Mouse (Mus musculus): ENCODE measurements around the gene Ift27. TPM values are rescaled to one million over a fixed set of nuclear protein-coding genes. Genes with fewer than 3 reads are reported as not detected.

The Ift27 gene
- total and polyA plus RNA-seq, 2 experiments from 2014 or later, result 37.3 to 116 TPM

DNA sequence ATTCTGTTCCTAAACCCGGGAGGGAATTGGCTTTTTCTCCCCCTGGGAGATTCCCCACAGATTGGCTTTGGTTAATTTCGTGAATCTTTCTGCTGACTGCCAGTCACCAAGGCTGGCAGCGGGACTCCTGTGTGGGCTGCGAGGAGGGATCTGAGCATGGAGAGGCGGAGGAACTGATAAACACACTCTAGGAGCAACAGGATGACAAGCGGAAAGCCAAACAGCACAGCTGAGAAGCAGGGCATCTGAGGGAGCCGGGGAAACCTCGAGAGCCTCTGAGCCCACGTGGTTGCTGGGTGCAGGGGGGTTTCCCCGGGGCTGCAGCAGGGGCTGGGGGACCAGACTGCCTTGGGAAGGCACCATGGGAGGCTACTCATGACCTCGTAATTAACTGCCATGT is 4.3 kb downstream of the Ift27 start:
- no peak for TF ChIP-seq CTCF (IDR thresholded peaks at IDR 0.05)
- H3K4me1 ChIP-seq (ENCODE audit: insufficient read depth, low read length), result peaks cover 13% of the 10 kb centered on the region; the same call in 1 of the 2 replicates
- H3K36me3 ChIP-seq (ENCODE audit: insufficient read depth, low read length), result 0 out of 2 replicates have a peak, but pooled peaks cover 3% of the 10 kb centered on the region
- H3K4me2 ChIP-seq (ENCODE audit: low read depth, low read length, poor library complexity, severe bottlenecking), result no peak overlapping the region
- ATAC-seq (ENCODE audit: low FRiP score) (no peak), DNase-seq (ENCODE audit: low spot score) (no peak)
- no peaks in the 10 kb centered on the region for H3K27me3 ChIP-seq (ENCODE audit: insufficient read depth, low read length)
- H3K9ac ChIP-seq (replicated peaks; ENCODE audit: low read length, poor library complexity, severe bottlenecking), result no peak overlapping the region
- H3K27ac ChIP-seq (ENCODE audit: low read depth, low read length), result no peak overlapping the region
- H3K4me3 ChIP-seq (ENCODE audit: low read depth, low read length), result no peak overlapping the region
- WGBS, result 85% methylated on average over 10 of the region's 11 CpGs
- H3K9me3 ChIP-seq (ENCODE audit: low read length), result no peaks in the 10 kb centered on the region

DNA sequence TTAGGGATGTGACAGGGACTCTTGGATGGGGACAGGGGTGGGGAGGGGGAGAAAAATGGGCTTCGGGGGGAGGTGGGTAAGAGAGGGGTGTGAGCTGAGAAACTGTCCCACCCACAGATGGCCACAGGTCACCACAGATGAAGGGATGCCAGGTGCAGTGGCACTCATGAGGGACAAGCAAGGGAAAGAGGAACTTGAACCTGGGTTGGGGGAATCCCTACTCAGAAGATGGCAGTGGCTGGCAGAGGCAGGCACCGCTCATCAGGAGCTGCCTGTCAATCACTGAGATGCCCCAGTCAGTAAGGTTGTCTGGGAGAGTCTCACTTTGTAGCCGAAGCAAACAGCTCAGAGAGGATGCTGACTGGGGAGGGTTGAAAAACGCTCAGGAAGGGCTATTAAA is 8.6 kb downstream of the Ift27 start:
- TF ChIP-seq CTCF (IDR thresholded peaks at IDR 0.05), result no peak
- no peak overlapping the region for H3K27ac ChIP-seq (ENCODE audit: low read depth, low read length)
- no peaks in the 10 kb centered on the region for H3K9me3 ChIP-seq (ENCODE audit: low read length)
- peaks cover 7% of the 10 kb centered on the region; the same call in 1 of the 2 replicates for H3K36me3 ChIP-seq (ENCODE audit: insufficient read depth, low read length)
- H3K9ac ChIP-seq (replicated peaks; ENCODE audit: low read length, poor library complexity, severe bottlenecking), result no peak overlapping the region
- WGBS, result 84% methylated on average over 4 of the region's 4 CpGs
- no peaks in the 10 kb centered on the region for H3K27me3 ChIP-seq (ENCODE audit: insufficient read depth, low read length)
- no peaks in the 10 kb centered on the region for H3K4me1 ChIP-seq (ENCODE audit: insufficient read depth, low read length)
- no peak for DNase-seq (ENCODE audit: low spot score)
- ATAC-seq (ENCODE audit: low FRiP score), result no peak
- no peak overlapping the region for H3K4me3 ChIP-seq (ENCODE audit: low read depth, low read length)
- H3K4me2 ChIP-seq (ENCODE audit: low read depth, low read length, poor library complexity, severe bottlenecking), result no peak overlapping the region

- Histone ChIP-seq H3K27ac (ENCODE audit: low read depth, low read length) (no peak overlapping the region), H3K9ac (replicated peaks; ENCODE audit: low read length, poor library complexity, severe bottlenecking) (no peak overlapping the region), H3K4me2 (ENCODE audit: low read depth, low read length, poor library complexity, severe bottlenecking) (no peak overlapping the region), H3K4me3 (ENCODE audit: low read depth, low read length) (no peak overlapping the region), H3K4me1 (ENCODE audit: insufficient read depth, low read length) (no peaks in the 10 kb centered on the region), H3K27me3 (ENCODE audit: insufficient read depth, low read length) (no peaks in the 10 kb centered on the region), H3K9me3 (ENCODE audit: low read length) (no peaks in the 10 kb centered on the region), H3K36me3 (ENCODE audit: insufficient read depth, low read length) (peaks cover 7% of the 10 kb centered on the region; the same call in 1 of the 2 replicates)
- ATAC-seq (ENCODE audit: low FRiP score) (no peak), DNase-seq (ENCODE audit: low spot score) (no peak)
- 57% methylated on average over 11 of the region's 11 CpGs for WGBS
- no peak for TF ChIP-seq CTCF (IDR thresholded peaks at IDR 0.05)
Observed at GRCm38 (mm10) chr15:78164466-78164865, 9.4 kb downstream of the Ift27 start.

- ATAC-seq (ENCODE audit: low FRiP score), result no peak
- 84% methylated on average over 9 of the region's 9 CpGs for WGBS
- H3K4me3 ChIP-seq (ENCODE audit: low read depth, low read length), result no peak overlapping the region
Observed at GRCm38 (mm10) chr15:78161946-78162345, 12.0 kb downstream of the Ift27 start.

DNA sequence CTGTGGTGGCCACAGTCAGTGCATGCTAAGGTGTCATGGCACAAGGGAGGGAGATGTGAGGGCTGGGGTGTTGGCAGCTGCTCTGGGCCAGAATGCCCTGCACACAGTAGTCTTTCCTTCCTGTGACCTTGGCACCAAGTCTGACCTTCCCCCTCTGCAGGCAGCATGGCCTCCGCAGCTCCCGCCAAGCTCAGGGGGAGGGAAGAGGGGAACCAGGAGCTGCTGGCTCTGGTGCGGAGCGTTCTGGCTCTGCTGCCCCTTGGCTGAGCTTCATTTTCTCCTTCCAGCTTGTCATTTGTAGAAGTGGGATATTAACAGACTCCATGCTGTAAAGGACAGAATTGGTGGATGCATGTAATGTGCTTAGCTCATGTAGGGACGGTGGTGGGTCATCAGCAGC is 15.6 kb downstream of the Ift27 start:
- ATAC-seq (ENCODE audit: low FRiP score) (no peak), DNase-seq (ENCODE audit: low spot score) (no peak)
- Histone ChIP-seq H3K4me2 (ENCODE audit: low read depth, low read length, poor library complexity, severe bottlenecking) (no peak overlapping the region), H3K27ac (ENCODE audit: low read depth, low read length) (no peak overlapping the region), H3K4me3 (ENCODE audit: low read depth, low read length) (no peak overlapping the region), H3K9me3 (ENCODE audit: low read length) (no peaks in the 10 kb centered on the region), H3K4me1 (ENCODE audit: insufficient read depth, low read length) (no peaks in the 10 kb centered on the region), H3K9ac (replicated peaks; ENCODE audit: low read length, poor library complexity, severe bottlenecking) (no peak overlapping the region), H3K36me3 (ENCODE audit: insufficient read depth, low read length) (0 out of 2 replicates have a peak, but pooled peaks cover 3% of the 10 kb centered on the region), H3K27me3 (ENCODE audit: insufficient read depth, low read length) (no peaks in the 10 kb centered on the region)
- no peak for TF ChIP-seq CTCF (IDR thresholded peaks at IDR 0.05)
- 89% methylated on average over 5 of the region's 5 CpGs for WGBS

More at GRCm38 (mm10) chr15:78161946-78162345, 12.0 kb downstream of the Ift27 start:
- Histone ChIP-seq H3K4me2 (ENCODE audit: low read depth, low read length, poor library complexity, severe bottlenecking) (no peak overlapping the region), H3K4me1 (ENCODE audit: insufficient read depth, low read length) (no peaks in the 10 kb centered on the region), H3K9me3 (ENCODE audit: low read length) (no peaks in the 10 kb centered on the region), H3K27ac (ENCODE audit: low read depth, low read length) (no peak overlapping the region), H3K9ac (replicated peaks; ENCODE audit: low read length, poor library complexity, severe bottlenecking) (no peak overlapping the region), H3K36me3 (ENCODE audit: insufficient read depth, low read length) (peaks cover 7% of the 10 kb centered on the region; the same call in 1 of the 2 replicates), H3K27me3 (ENCODE audit: insufficient read depth, low read length) (no peaks in the 10 kb centered on the region)
- TF ChIP-seq CTCF (IDR thresholded peaks at IDR 0.05), result no peak
- DNase-seq (ENCODE audit: low spot score), result no peak

DNA sequence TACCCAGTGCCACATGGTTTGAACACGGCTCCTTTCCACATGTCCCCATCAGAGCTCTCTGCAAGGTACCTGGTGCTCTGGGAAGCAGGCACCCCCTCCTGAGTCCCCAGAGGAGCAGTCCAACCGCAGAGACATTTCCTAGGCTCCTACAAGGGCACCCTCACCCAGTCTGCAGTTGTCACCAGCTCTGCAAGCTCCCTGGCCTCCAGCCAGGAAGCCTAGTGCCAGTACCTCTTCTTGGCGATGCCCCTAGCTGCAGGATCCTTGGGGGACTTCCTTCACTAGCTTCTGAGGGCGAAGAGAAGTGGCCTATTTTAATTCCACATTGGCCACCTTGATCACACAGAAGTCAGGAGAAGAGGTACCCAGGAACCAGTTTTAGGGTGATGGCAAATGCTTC is 16.1 kb downstream of the Ift27 start:
- 0 out of 2 replicates have a peak, but pooled peaks cover 3% of the 10 kb centered on the region for H3K36me3 ChIP-seq (ENCODE audit: insufficient read depth, low read length)
- H3K9ac ChIP-seq (replicated peaks; ENCODE audit: low read length, poor library complexity, severe bottlenecking), result no peak overlapping the region
- DNase-seq (ENCODE audit: low spot score) (no peak), ATAC-seq (ENCODE audit: low FRiP score) (no peak)
- no peaks in the 10 kb centered on the region for H3K4me1 ChIP-seq (ENCODE audit: insufficient read depth, low read length)
- H3K9me3 ChIP-seq (ENCODE audit: low read length), result no peaks in the 10 kb centered on the region
- no peaks in the 10 kb centered on the region for H3K27me3 ChIP-seq (ENCODE audit: insufficient read depth, low read length)
- no peak overlapping the region for H3K4me3 ChIP-seq (ENCODE audit: low read depth, low read length)
- no peak for TF ChIP-seq CTCF (IDR thresholded peaks at IDR 0.05)
- no peak overlapping the region for H3K4me2 ChIP-seq (ENCODE audit: low read depth, low read length, poor library complexity, severe bottlenecking)
- 68% methylated on average over 4 of the region's 4 CpGs for WGBS
- no peak overlapping the region for H3K27ac ChIP-seq (ENCODE audit: low read depth, low read length)
